Mouse (Mus musculus): ENCODE results near the gene Tmem62. TPM values are rescaled to one million over a fixed set of nuclear protein-coding genes. Genes with fewer than 3 reads are reported as not detected.

Gene Tmem62
- polyA plus RNA-seq, 1 experiment from 2014 or later, result 9.9 TPM

GRCm38 (mm10) chr2:121009071-121009677 is 32.4 kb downstream of the Tmem62 start:
- Histone ChIP-seq H3K4me2 (replicated peaks; ENCODE audit: low read depth) (peak overlapping the region; percentile 87), H3K36me3 (ENCODE audit: control insufficient read depth, insufficient read depth, low read length) (no peaks in the 10 kb centered on the region), H3K9ac (ENCODE audit: low read length) (peak overlapping the region; percentile 83), H3K27me3 (ENCODE audit: control insufficient read depth, insufficient read depth, low read length) (no peaks in the 10 kb centered on the region), H3K27ac (replicated peaks) (no peak overlapping the region), H3K9me3 (ENCODE audit: control insufficient read depth, low read length) (no peaks in the 10 kb centered on the region), H3K4me1 (replicated peaks; ENCODE audit: control insufficient read depth, insufficient read depth) (no peaks in the 10 kb centered on the region), H3K4me3 (ENCODE audit: low read depth, low read length) (peak overlapping the region; percentile 88)
- TF ChIP-seq EP300 (optimal IDR thresholded peaks at IDR 0.05), result no peak
- no peak for TF ChIP-seq CTCF (IDR thresholded peaks at IDR 0.05; ENCODE audit: low read depth)
- 17% methylated on average over 5 of the region's 5 CpGs for WGBS
- ATAC-seq (ENCODE audit: low FRiP score, low TSS enrichment) (no peak), DNase-seq (ENCODE audit: low spot score) (no peak)

DNA sequence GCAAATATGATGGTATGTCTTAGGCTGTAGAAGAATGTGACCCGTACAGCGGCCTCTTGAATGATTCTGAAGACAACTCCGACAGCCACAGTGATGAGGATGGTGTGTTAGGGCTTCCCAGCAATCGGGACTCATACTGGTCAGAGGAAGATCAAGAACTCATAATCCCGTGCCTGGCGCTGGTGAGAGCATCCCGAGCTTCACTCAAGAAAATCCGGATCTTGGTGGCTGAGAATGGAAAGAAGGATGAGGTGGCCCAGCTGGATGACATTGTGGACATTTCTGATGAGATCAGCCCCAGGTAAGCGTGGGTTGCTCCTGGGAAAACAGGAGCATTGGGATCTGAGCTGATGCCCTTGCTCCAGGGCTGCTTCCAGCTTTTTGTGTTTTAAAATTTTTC is 35.9 kb downstream of the Tmem62 start:
- Histone ChIP-seq H3K9ac (ENCODE audit: low read length) (no peak overlapping the region), H3K4me1 (replicated peaks; ENCODE audit: control insufficient read depth, insufficient read depth) (no peaks in the 10 kb centered on the region), H3K4me2 (replicated peaks; ENCODE audit: low read depth) (no peak overlapping the region), H3K9me3 (ENCODE audit: control insufficient read depth, low read length) (no peaks in the 10 kb centered on the region), H3K4me3 (ENCODE audit: low read depth, low read length) (no peak overlapping the region), H3K36me3 (ENCODE audit: control insufficient read depth, insufficient read depth, low read length) (0 out of 2 replicates have a peak, but pooled peaks cover 4% of the 10 kb centered on the region), H3K27ac (replicated peaks) (no peak overlapping the region), H3K27me3 (ENCODE audit: control insufficient read depth, insufficient read depth, low read length) (no peaks in the 10 kb centered on the region)
- 90% methylated on average over 9 of the region's 9 CpGs for WGBS
- TF ChIP-seq CTCF (IDR thresholded peaks at IDR 0.05; ENCODE audit: low read depth) (no peak), EP300 (optimal IDR thresholded peaks at IDR 0.05) (no peak)
- DNase-seq (ENCODE audit: low spot score), result no peak
- ATAC-seq (ENCODE audit: low FRiP score, low TSS enrichment), result no peak

DNA sequence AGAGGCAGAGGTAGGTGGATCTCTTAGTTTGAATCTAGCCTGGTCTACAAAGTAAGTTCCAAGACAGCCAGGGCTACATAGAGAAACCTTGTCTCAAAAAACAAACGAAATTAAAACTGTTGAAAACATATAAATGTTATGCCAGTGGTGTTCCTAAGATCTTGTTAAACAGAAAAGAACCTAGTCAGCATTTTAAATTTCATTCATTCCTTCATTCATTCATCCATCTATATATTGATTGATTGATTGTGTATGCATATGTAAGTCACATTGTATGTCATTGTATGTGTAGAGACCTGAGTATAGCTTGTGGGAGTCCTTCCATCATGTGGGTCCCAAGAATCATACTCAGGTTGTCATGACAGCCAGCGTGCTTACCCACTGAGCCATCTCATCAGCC is 38.7 kb downstream of the Tmem62 start:
- Histone ChIP-seq H3K4me1 (replicated peaks; ENCODE audit: control insufficient read depth, insufficient read depth) (no peaks in the 10 kb centered on the region), H3K36me3 (ENCODE audit: control insufficient read depth, insufficient read depth, low read length) (0 out of 2 replicates have a peak, but pooled peaks cover 4% of the 10 kb centered on the region), H3K4me2 (replicated peaks; ENCODE audit: low read depth) (no peak overlapping the region), H3K27me3 (ENCODE audit: control insufficient read depth, insufficient read depth, low read length) (no peaks in the 10 kb centered on the region), H3K27ac (replicated peaks) (no peak overlapping the region), H3K9me3 (ENCODE audit: control insufficient read depth, low read length) (no peaks in the 10 kb centered on the region), H3K4me3 (ENCODE audit: low read depth, low read length) (no peak overlapping the region), H3K9ac (ENCODE audit: low read length) (no peak overlapping the region)
- no peak for DNase-seq (ENCODE audit: low spot score)
- TF ChIP-seq EP300 (optimal IDR thresholded peaks at IDR 0.05) (no peak), CTCF (IDR thresholded peaks at IDR 0.05; ENCODE audit: low read depth) (no peak)
- no peak for ATAC-seq (ENCODE audit: low FRiP score, low TSS enrichment)
- 85% methylated on average over 2 of the region's 2 CpGs for WGBS

DNA sequence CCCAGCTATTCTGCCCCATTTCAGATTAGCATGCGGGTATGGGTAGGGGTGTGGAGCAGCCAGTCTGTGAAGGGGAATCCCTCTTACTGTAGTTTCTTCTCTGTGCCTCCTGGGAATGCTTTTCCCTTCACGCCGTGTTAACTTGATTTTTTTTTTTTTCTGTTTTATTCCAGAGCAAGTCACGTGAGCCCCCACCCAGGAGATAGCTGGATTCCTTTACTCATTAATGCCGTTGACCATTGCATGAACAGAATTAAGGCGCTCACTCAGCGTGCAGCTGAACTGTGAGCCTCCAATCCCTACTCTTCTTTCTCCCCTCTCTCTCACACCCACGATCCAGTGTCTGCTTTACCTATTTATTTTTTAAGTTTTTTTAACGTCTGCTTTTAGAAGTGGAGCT is 39.4 kb downstream of the Tmem62 start:
- Histone ChIP-seq H3K27me3 (ENCODE audit: control insufficient read depth, insufficient read depth, low read length) (no peaks in the 10 kb centered on the region), H3K27ac (replicated peaks) (no peak overlapping the region), H3K4me3 (ENCODE audit: low read depth, low read length) (no peak overlapping the region), H3K36me3 (ENCODE audit: control insufficient read depth, insufficient read depth, low read length) (0 out of 2 replicates have a peak, but pooled peaks cover 4% of the 10 kb centered on the region), H3K4me2 (replicated peaks; ENCODE audit: low read depth) (no peak overlapping the region), H3K9me3 (ENCODE audit: control insufficient read depth, low read length) (no peaks in the 10 kb centered on the region), H3K9ac (ENCODE audit: low read length) (no peak overlapping the region), H3K4me1 (replicated peaks; ENCODE audit: control insufficient read depth, insufficient read depth) (no peaks in the 10 kb centered on the region)
- 88% methylated on average over 9 of the region's 9 CpGs for WGBS
- ATAC-seq (ENCODE audit: low FRiP score, low TSS enrichment) (no peak), DNase-seq (ENCODE audit: low spot score) (no peak)
- TF ChIP-seq EP300 (optimal IDR thresholded peaks at IDR 0.05) (no peak), CTCF (IDR thresholded peaks at IDR 0.05; ENCODE audit: low read depth) (no peak)

DNA sequence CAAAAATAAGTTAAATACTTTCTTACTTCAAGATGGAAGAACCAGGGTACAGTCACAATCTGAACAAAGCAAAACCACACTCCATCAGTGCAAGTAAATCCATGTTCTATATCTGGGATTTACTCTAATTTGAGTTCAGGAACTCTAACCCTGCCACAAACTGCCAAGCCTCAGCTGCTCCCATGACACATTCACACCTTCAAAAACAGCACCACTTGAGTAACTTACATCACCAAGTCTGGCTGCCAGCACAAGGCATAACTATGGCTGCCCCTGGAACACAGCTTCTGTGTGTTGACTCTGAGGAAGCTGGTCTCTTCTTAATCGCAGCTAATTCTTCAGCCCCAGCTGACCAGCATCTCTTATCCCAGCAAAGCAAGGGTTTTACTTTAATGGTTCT is 40.3 kb downstream of the Tmem62 start:
- no peaks in the 10 kb centered on the region for H3K27me3 ChIP-seq (ENCODE audit: control insufficient read depth, insufficient read depth, low read length)
- H3K9ac ChIP-seq (ENCODE audit: low read length), result no peak overlapping the region
- no peak overlapping the region for H3K4me3 ChIP-seq (ENCODE audit: low read depth, low read length)
- no peak overlapping the region for H3K27ac ChIP-seq (replicated peaks)
- H3K4me2 ChIP-seq (replicated peaks; ENCODE audit: low read depth), result no peak overlapping the region
- H3K4me1 ChIP-seq (replicated peaks; ENCODE audit: control insufficient read depth, insufficient read depth), result no peaks in the 10 kb centered on the region
- 95% methylated on average over 1 of the region's 1 CpGs for WGBS
- 0 out of 2 replicates have a peak, but pooled peaks cover 4% of the 10 kb centered on the region for H3K36me3 ChIP-seq (ENCODE audit: control insufficient read depth, insufficient read depth, low read length)
- TF ChIP-seq CTCF (IDR thresholded peaks at IDR 0.05; ENCODE audit: low read depth) (no peak), EP300 (optimal IDR thresholded peaks at IDR 0.05) (no peak)
- ATAC-seq (ENCODE audit: low FRiP score, low TSS enrichment) (no peak), DNase-seq (ENCODE audit: low spot score) (no peak)
- no peaks in the 10 kb centered on the region for H3K9me3 ChIP-seq (ENCODE audit: control insufficient read depth, low read length)

DNA sequence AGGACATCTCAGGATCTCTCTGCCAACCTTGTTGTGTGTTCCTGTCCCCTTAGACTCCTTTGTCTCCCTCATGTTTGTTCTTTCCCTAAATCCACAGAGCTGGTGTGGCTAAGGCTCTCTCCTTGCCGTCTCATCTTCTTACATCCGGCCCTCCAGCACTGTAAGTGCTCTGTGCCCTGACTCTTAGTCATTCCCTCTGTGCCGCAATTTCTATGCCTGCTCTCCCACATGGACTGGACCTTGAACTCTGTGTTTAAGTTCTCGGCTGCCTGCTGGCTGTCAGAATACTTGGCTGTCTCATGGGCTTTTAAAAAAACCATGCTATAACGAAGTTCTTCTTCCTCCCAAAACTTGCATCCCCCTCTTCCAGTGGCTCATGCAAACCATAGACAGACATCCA is 46.1 kb downstream of the Tmem62 start:
- no peak overlapping the region for H3K4me2 ChIP-seq (replicated peaks; ENCODE audit: low read depth)
- WGBS, result 50% methylated on average over 5 of the region's 5 CpGs
- no peaks in the 10 kb centered on the region for H3K9me3 ChIP-seq (ENCODE audit: control insufficient read depth, low read length)
- TF ChIP-seq EP300 (optimal IDR thresholded peaks at IDR 0.05) (no peak), CTCF (IDR thresholded peaks at IDR 0.05; ENCODE audit: low read depth) (no peak)
- ATAC-seq (ENCODE audit: low FRiP score, low TSS enrichment) (peak; percentile 79), DNase-seq (ENCODE audit: low spot score) (no peak)
- no peak overlapping the region for H3K4me3 ChIP-seq (ENCODE audit: low read depth, low read length)
- H3K27ac ChIP-seq (replicated peaks), result no peak overlapping the region
- H3K4me1 ChIP-seq (replicated peaks; ENCODE audit: control insufficient read depth, insufficient read depth), result no peaks in the 10 kb centered on the region
- H3K9ac ChIP-seq (ENCODE audit: low read length), result no peak overlapping the region
- H3K27me3 ChIP-seq (ENCODE audit: control insufficient read depth, insufficient read depth, low read length), result no peaks in the 10 kb centered on the region
- no peaks in the 10 kb centered on the region for H3K36me3 ChIP-seq (ENCODE audit: control insufficient read depth, insufficient read depth, low read length)
